Mouse (Mus musculus) cerebellum, adult 2 months (tissue): ENCODE results near the gene Slc25a10.

Experiments used
- CTCF ChIP-seq: fragments of 200-500 bp; IDR thresholded peaks from 2 replicates; pipeline ENCODE4 v1.5.1; 2011; ENCODE audit warnings: low read depth, mild to moderate bottlenecking, control low read depth, low read length, moderate library complexity, borderline replicate concordance; ENCODE audit not compliant: insufficient read depth
- POLR2A ChIP-seq: fragments of 200-500 bp; IDR thresholded peaks from 2 replicates; pipeline ENCODE4 v1.6.1; 2011; ENCODE audit warnings: low read length, control low read depth, borderline replicate concordance; ENCODE audit not compliant: insufficient read depth

DNA sequence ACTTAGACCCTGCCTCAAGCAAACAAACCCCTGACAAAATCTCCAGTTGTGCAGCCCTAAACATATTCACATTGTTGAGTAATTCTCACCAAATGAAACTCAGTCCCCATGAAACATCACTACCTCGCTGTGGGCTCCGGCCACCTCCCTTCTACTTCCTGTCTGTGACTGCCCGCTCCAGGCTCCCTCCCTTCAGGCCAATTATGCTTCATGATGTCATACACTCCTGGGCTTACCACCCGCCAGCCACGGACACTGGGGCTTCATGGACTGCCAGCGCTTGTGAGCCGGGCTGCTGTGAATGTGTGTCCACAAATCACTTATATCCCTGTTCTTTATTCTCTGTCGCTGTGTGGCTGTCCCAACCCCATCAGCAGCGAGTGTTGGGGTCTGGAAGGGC, 28.1 kb downstream of the Slc25a10 start:
- no peak for TF ChIP-seq CTCF
- TF ChIP-seq POLR2A = no peak
